19 mouse cellular contexts compared by ENCODE assay signal in genomic region chr14:105773674-105774073, GRCm38 (mm10).
DNase-seq lines count a peak whose midpoint lies in the region; ATAC-seq lines count a peak whose summit lies in the region.
"Had no signal": no experiment of that assay in that cellular context is flagged by ENCODE, and none has a peak within 500 bp of the region (broad histone marks: within the 10 kb centered on the region; RNA-seq: fewer than 3 reads in every experiment).

No protein-coding gene starts in this region.

- WGBS in hindbrain, embryonic 14.5 days, result 70% methylated on average over 12 of the region's 12 CpGs
- 94% methylated on average over 12 of the region's 12 CpGs for WGBS in hindbrain, embryonic 11.5 days
- WGBS in neural tube, embryonic 14.5 days, result 70% methylated on average over 12 of the region's 12 CpGs
- 64% methylated on average over 12 of the region's 12 CpGs for WGBS in neural tube, embryonic 15.5 days

- ATAC-seq in hindbrain, embryonic 14.5 days (ENCODE audit: low FRiP score), result 0 out of 2 replicates have a peak, but pooled peaks have one; percentile 43
- ATAC-seq in hindbrain, embryonic 11.5 days (ENCODE audit: low FRiP score), result no peak
- peak; percentile 73; the same call in 1 of the 2 replicates for ATAC-seq in neural tube, embryonic 14.5 days (ENCODE audit: low read depth)
- 0 out of 2 replicates have a peak, but pooled peaks have one; percentile 45 for ATAC-seq in neural tube, embryonic 15.5 days (ENCODE audit: low FRiP score)
- ATAC-seq: forebrain, embryonic 13.5 days; forebrain, embryonic 15.5 days had no signal

- H3K27ac ChIP-seq in hindbrain, embryonic 14.5 days, result no peak overlapping the region
- H3K27ac ChIP-seq in hindbrain, embryonic 11.5 days (ENCODE audit: low read depth, low read length), result no peak overlapping the region
- H3K27ac ChIP-seq in neural tube, embryonic 14.5 days (ENCODE audit: low read depth, low read length), result no peak overlapping the region
- no peak overlapping the region for H3K27ac ChIP-seq in neural tube, embryonic 15.5 days (replicated peaks)
- H3K27ac ChIP-seq: embryonic facial prominence, embryonic 10.5 days; embryonic facial prominence, embryonic 12.5 days; forebrain, embryonic 13.5 days; forebrain, embryonic 15.5 days had no signal

- no peak for DNase-seq in hindbrain, embryonic 14.5 days (ENCODE audit: low spot score)
- DNase-seq in hindbrain, embryonic 11.5 days (ENCODE audit: low spot score), result no peak
- DNase-seq in neural tube, embryonic 10.5 days (ENCODE audit: extremely low spot score, low spot score), result no peak
- DNase-seq in retina, postnatal 1 day, result peak; percentile 38
- DNase-seq in adrenal gland, adult 18-20 months (ENCODE audit: low spot score in 2 of 2), result no peak
- DNase-seq: adrenal gland, adult 8-10 months; adrenal gland, postnatal 14 days; adrenal gland, postnatal 36 days; cerebellum, adult 11-12 months; cerebellum, adult 2 months; cerebellum, adult 9-10 months; cerebellum, postnatal 10 days; cerebellum, postnatal 25 days had no signal

- no peak overlapping the region for H3K9ac ChIP-seq in hindbrain, embryonic 14.5 days
- no peak overlapping the region for H3K9ac ChIP-seq in hindbrain, embryonic 11.5 days (ENCODE audit: low read depth, low read length)
- H3K9ac ChIP-seq in neural tube, embryonic 14.5 days (replicated peaks; ENCODE audit: low read depth, low read length), result no peak overlapping the region
- H3K9ac ChIP-seq in neural tube, embryonic 15.5 days (replicated peaks), result no peak overlapping the region
- H3K9ac ChIP-seq: embryonic facial prominence, embryonic 12.5 days; forebrain, embryonic 13.5 days; forebrain, embryonic 15.5 days had no signal

- H3K9me3 ChIP-seq in hindbrain, embryonic 14.5 days (ENCODE audit: control insufficient read depth, low read length), result no peaks in the 10 kb centered on the region
- H3K9me3 ChIP-seq in hindbrain, embryonic 11.5 days (ENCODE audit: control insufficient read depth, low read length), result no peaks in the 10 kb centered on the region
- H3K9me3 ChIP-seq in neural tube, embryonic 14.5 days (ENCODE audit: control insufficient read depth, low read length), result no peaks in the 10 kb centered on the region
- H3K9me3 ChIP-seq in neural tube, embryonic 15.5 days (replicated peaks), result no peaks in the 10 kb centered on the region
- H3K9me3 ChIP-seq: embryonic facial prominence, embryonic 10.5 days; embryonic facial prominence, embryonic 12.5 days; forebrain, embryonic 13.5 days; forebrain, embryonic 15.5 days had no signal

- H3K4me2 ChIP-seq in hindbrain, embryonic 14.5 days (replicated peaks), result no peak overlapping the region
- H3K4me2 ChIP-seq in hindbrain, embryonic 11.5 days (replicated peaks; ENCODE audit: low read depth, low read length), result no peak overlapping the region
- H3K4me2 ChIP-seq in neural tube, embryonic 14.5 days (ENCODE audit: low read depth, low read length), result no peak overlapping the region
- H3K4me2 ChIP-seq in neural tube, embryonic 15.5 days, result no peak overlapping the region
- H3K4me2 ChIP-seq: embryonic facial prominence, embryonic 12.5 days; forebrain, embryonic 13.5 days; forebrain, embryonic 15.5 days had no signal

- no peaks in the 10 kb centered on the region for H3K4me1 ChIP-seq in hindbrain, embryonic 14.5 days (replicated peaks; ENCODE audit: control insufficient read depth, insufficient read depth, low read length)
- H3K4me1 ChIP-seq in hindbrain, embryonic 11.5 days (replicated peaks; ENCODE audit: control insufficient read depth, insufficient read depth, low read length), result no peaks in the 10 kb centered on the region
- no peaks in the 10 kb centered on the region for H3K4me1 ChIP-seq in neural tube, embryonic 14.5 days (ENCODE audit: control insufficient read depth, insufficient read depth, low read length)
- H3K4me1 ChIP-seq in neural tube, embryonic 15.5 days, result no peaks in the 10 kb centered on the region
- H3K4me1 ChIP-seq: embryonic facial prominence, embryonic 10.5 days; embryonic facial prominence, embryonic 12.5 days; forebrain, embryonic 13.5 days; forebrain, embryonic 15.5 days had no signal

- no peaks in the 10 kb centered on the region for H3K36me3 ChIP-seq in hindbrain, embryonic 14.5 days (replicated peaks; ENCODE audit: control insufficient read depth, insufficient read depth)
- no peaks in the 10 kb centered on the region for H3K36me3 ChIP-seq in hindbrain, embryonic 11.5 days (ENCODE audit: control insufficient read depth, insufficient read depth, low read length)
- no peaks in the 10 kb centered on the region for H3K36me3 ChIP-seq in neural tube, embryonic 14.5 days (ENCODE audit: control insufficient read depth, insufficient read depth, low read length)
- H3K36me3 ChIP-seq in neural tube, embryonic 15.5 days, result no peaks in the 10 kb centered on the region
- H3K36me3 ChIP-seq: embryonic facial prominence, embryonic 10.5 days; embryonic facial prominence, embryonic 12.5 days; forebrain, embryonic 15.5 days had no signal

- H3K4me3 ChIP-seq in hindbrain, embryonic 14.5 days (replicated peaks; ENCODE audit: low read length), result no peak overlapping the region
- H3K4me3 ChIP-seq in hindbrain, embryonic 11.5 days (ENCODE audit: low read depth, low read length), result no peak overlapping the region
- H3K4me3 ChIP-seq in neural tube, embryonic 14.5 days (ENCODE audit: low read depth, low read length), result no peak overlapping the region
- H3K4me3 ChIP-seq in neural tube, embryonic 15.5 days (replicated peaks), result no peak overlapping the region
- H3K4me3 ChIP-seq: embryonic facial prominence, embryonic 10.5 days; embryonic facial prominence, embryonic 12.5 days; forebrain, embryonic 13.5 days; forebrain, embryonic 15.5 days had no signal

- H3K27me3 ChIP-seq in hindbrain, embryonic 14.5 days (ENCODE audit: control insufficient read depth, insufficient read depth, low read length), result no peaks in the 10 kb centered on the region
- no peaks in the 10 kb centered on the region for H3K27me3 ChIP-seq in hindbrain, embryonic 11.5 days (ENCODE audit: control insufficient read depth, insufficient read depth, low read length)
- no peaks in the 10 kb centered on the region for H3K27me3 ChIP-seq in neural tube, embryonic 14.5 days (ENCODE audit: control insufficient read depth, insufficient read depth, low read length)
- H3K27me3 ChIP-seq in neural tube, embryonic 15.5 days (replicated peaks), result no peaks in the 10 kb centered on the region
- H3K27me3 ChIP-seq: embryonic facial prominence, embryonic 12.5 days; forebrain, embryonic 13.5 days; forebrain, embryonic 15.5 days had no signal
